Mouse (Mus musculus) embryonic facial prominence, embryonic 13.5 days (tissue): ENCODE measurements around the gene Etv4. TPM values are rescaled to one million over a fixed set of nuclear protein-coding genes. Genes with fewer than 3 reads are reported as not detected.
A peak's percentile ranks its signal among the peaks of the same experiment; 100 is the strongest.

Experiments used
- ATAC-seq: fragments of 200-750 bp; cut with Nextera tagmentation; 2 replicates; pipeline ENCODE4 v1.8.0; 2017; ENCODE audit warnings: low read depth; ENCODE audit not compliant: insufficient number of reproducible peaks, insufficient read depth, low FRiP score, low TSS enrichment
- H3K27ac ChIP-seq: fragments of 300-500 bp; sonication (generic); 2 replicates; pipeline ENCODE4 v1.5.1; 2015; ENCODE audit warnings: moderate library complexity, mild to moderate bottlenecking, inconsistent platforms
- H3K27me3 ChIP-seq: fragments of 300-500 bp; sonication (generic); 2 replicates; pipeline ENCODE4 v1.6.1; 2015; ENCODE audit warnings: mild to moderate bottlenecking, inconsistent platforms
- H3K36me3 ChIP-seq: fragments of 300-500 bp; sonication (generic); 2 replicates; pipeline ENCODE4 v1.6.1; 2015; ENCODE audit warnings: mild to moderate bottlenecking, inconsistent platforms
- H3K4me1 ChIP-seq: fragments of 300-500 bp; sonication (generic); 2 replicates; pipeline ENCODE4 v1.6.1; 2015; ENCODE audit warnings: inconsistent platforms
- H3K4me2 ChIP-seq: fragments of 300-500 bp; sonication (generic); 2 replicates; pipeline ENCODE4 v1.6.1; 2015; ENCODE audit warnings: moderate library complexity, mild to moderate bottlenecking, inconsistent platforms
- H3K4me3 ChIP-seq: fragments of 300-500 bp; sonication (generic); 2 replicates; pipeline ENCODE4 v1.5.1; 2015; ENCODE audit warnings: mild to moderate bottlenecking, inconsistent platforms
- H3K9ac ChIP-seq: fragments of 300-500 bp; sonication (generic); 2 replicates; pipeline ENCODE4 v1.6.1; 2015; ENCODE audit warnings: mild to moderate bottlenecking, inconsistent platforms
- H3K9me3 ChIP-seq: fragments of 300-500 bp; sonication (generic); 2 replicates; pipeline ENCODE4 v1.6.1; 2016; ENCODE audit warnings: inconsistent platforms
- WGBS: fragments of 180-500 bp; shearing (Covaris S2); methylation state at CpG from one replicate; pipeline ENCODE4 v1.1.7; 2015; ENCODE audit warnings: mixed read lengths; 5-methylcytosine and 5-hydroxymethylcytosine counted together
- polyA plus RNA-seq: library from polyadenylated mRNA; unstranded; fragments of >200 nt; fragmentation: Nextera tagmentation; extraction: Ambion mirVana; gene quantifications from 2 replicates; pipeline ENCODE4 v1.2.1, GENCODE M21; 2015

The Etv4 gene
- polyA plus RNA-seq, 1 experiment from 2014 or later = 13.2 TPM

DNA sequence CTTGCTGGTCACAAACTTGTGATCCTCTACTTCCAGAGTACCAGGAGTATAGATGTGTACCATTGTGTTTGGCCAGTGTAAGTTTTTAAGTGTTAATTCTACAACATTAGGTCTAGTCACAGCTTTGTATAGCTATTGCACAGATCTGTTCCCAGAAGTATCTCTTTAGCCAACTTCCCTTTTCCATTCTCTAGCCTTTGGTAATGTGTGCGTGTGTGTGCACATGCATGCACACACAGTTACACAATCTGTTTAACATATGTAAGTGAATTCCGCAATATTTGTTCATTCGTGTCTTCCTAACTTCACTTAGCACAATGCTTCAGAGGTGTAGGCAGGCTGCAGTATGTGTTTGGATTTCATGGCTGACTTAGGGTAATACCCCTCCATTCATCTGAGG is 25.6 kb downstream of the Etv4 start:
- Histone ChIP-seq H3K9me3 (no peaks in the 10 kb centered on the region), H3K27ac (no peak overlapping the region), H3K36me3 (peaks cover 94% of the 10 kb centered on the region), H3K4me1 (no peaks in the 10 kb centered on the region), H3K4me2 (no peak overlapping the region), H3K9ac (no peak overlapping the region), H3K4me3 (no peak overlapping the region), H3K27me3 (no peaks in the 10 kb centered on the region)
- no peak for ATAC-seq
- WGBS = 93% methylated on average over 3 of the region's 3 CpGs

GRCm38 (mm10) chr11:101758431-101758830 is 26.7 kb downstream of the Etv4 start:
- H3K9ac ChIP-seq = no peak overlapping the region
- H3K4me2 ChIP-seq = no peak overlapping the region
- peaks cover 95% of the 10 kb centered on the region for H3K36me3 ChIP-seq
- H3K9me3 ChIP-seq = no peaks in the 10 kb centered on the region
- 84% methylated on average over 5 of the region's 5 CpGs for WGBS
- no peak overlapping the region for H3K4me3 ChIP-seq
- H3K27me3 ChIP-seq = no peaks in the 10 kb centered on the region
- no peaks in the 10 kb centered on the region for H3K4me1 ChIP-seq
- H3K27ac ChIP-seq = no peak overlapping the region
- no peak for ATAC-seq

- H3K36me3 ChIP-seq = peaks cover 97% of the 10 kb centered on the region
- no peaks in the 10 kb centered on the region for H3K27me3 ChIP-seq
- H3K4me1 ChIP-seq = no peaks in the 10 kb centered on the region
- H3K4me3 ChIP-seq = no peak overlapping the region
- no peak for ATAC-seq
- no peak overlapping the region for H3K27ac ChIP-seq
- no peak overlapping the region for H3K4me2 ChIP-seq
- whole genome bisulfite sequencing = 85% methylated on average over 8 of the region's 8 CpGs
- no peaks in the 10 kb centered on the region for H3K9me3 ChIP-seq
- H3K9ac ChIP-seq = no peak overlapping the region
Observed at GRCm38 (mm10) chr11:101757366-101757765, 27.8 kb downstream of the Etv4 start.

DNA sequence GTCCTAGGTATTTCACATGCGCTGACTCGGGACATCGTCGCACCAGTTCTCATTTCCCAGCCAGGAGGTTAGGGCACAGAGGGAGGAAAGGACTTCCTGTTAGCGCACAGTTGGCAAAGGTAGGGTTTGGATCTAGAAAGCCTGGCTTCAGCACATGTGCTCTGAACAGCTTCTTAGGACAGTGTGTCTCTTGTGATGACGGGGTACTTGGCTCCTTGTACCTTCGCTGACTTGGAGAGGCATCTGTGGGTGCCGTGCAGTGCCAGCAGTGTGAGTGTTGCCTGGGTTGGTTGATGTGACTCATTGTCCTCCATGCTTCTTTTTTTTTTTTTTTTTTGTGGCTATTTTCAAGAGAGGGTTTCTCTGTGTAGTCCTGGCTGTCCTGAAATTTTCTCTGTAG is 28.6 kb downstream of the Etv4 start:
- ATAC-seq = no peak
- no peak overlapping the region for H3K4me3 ChIP-seq
- H3K27ac ChIP-seq = no peak overlapping the region
- H3K36me3 ChIP-seq = peaks cover 97% of the 10 kb centered on the region
- no peaks in the 10 kb centered on the region for H3K27me3 ChIP-seq
- no peak overlapping the region for H3K9ac ChIP-seq
- H3K4me1 ChIP-seq = no peaks in the 10 kb centered on the region
- 96% methylated on average over 8 of the region's 8 CpGs for WGBS
- no peaks in the 10 kb centered on the region for H3K9me3 ChIP-seq
- H3K4me2 ChIP-seq = no peak overlapping the region

DNA sequence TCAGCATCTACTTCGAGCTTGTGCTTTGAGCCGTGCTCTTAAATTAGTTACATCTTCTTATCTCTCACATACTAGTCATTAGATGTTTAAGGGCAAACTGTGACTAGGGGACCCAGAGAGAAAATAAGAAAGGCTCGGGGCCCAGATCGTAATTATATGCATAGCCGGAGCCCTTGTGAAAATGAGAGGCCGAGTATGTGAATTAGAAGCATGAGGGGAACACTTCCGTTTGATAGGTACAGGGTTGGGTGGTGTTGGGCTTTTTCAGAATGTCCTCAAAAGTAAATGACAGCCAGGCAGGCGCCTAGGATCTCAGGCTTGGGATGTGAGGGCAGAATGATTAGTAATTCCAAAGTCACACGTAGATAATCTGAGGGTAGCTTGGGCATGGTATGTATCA is 51.6 kb downstream of the Etv4 start:
- H3K36me3 ChIP-seq = peaks cover 39% of the 10 kb centered on the region
- ATAC-seq = no peak

DNA sequence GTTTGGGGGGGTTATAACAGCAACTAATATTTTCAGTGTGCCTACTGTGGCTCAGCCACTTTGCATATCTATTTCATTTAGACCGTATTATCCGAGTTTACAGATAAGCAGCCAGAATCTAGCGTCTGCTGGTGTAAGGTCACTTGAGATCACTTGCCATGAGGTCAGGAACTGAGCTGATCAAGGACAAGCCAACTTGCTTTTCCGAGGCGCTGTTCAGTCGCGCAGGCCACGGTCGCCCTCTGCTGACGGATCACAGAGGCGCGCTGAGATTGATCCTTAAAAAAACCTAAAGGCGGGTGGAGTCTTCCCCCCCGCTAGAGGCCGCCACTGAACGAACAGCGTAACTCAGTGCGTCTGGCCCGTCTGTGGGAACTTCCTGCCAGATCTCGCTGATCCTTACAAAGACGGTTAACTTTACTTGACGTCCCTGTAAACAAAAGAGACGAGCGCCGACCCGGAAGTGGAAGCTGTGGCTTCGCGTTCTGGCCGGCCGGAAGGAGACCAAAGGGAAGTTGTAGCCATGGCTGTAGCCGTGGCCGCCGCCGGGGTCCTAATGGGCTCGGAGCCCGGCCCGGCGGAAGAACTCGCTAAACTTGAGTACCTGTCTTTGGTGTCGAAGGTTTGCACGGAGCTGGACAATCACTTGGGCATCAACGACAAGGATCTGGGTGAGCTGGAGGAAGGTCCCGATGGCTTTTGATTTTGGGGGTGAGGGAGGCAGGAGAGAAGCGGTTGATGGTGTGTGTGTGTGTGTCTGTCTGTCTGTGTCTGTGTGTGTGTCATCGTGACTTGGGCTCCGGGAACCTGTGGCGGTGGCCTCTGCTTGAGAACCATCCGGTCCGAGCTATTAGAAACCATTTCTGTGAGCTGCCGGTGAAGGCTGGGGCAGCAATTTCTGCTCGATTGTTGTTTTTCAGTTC is 52.4 kb downstream of the Etv4 start, which contains the start of gene Dhx8:
Gene Dhx8, plus strand, starts transcription at position 402 of the 923 bp plus-strand sequence.
- Histone ChIP-seq H3K27me3 (no peaks in the 10 kb centered on the region), H3K4me3 (peak within 1 kb of the TSS; percentile 83), H3K9ac (peak within 1 kb of the TSS; percentile 82), H3K27ac (no peak within 1 kb of the TSS), H3K4me1 (peaks cover 5% of the 10 kb centered on the region; the same call in 1 of the 2 replicates), H3K4me2 (peak within 1 kb of the TSS; percentile 86), H3K9me3 (no peaks in the 10 kb centered on the region), H3K36me3 (peaks cover 32% of the 10 kb centered on the region)
- under 1% methylated on average over 51 of the region's 51 CpGs for WGBS
- ATAC-seq = peak; percentile 95

More for the DNA sequence above, 51.6 kb downstream of the Etv4 start:
- 31% methylated on average over 9 of the region's 9 CpGs for WGBS
- Histone ChIP-seq H3K27ac (no peak overlapping the region), H3K9me3 (no peaks in the 10 kb centered on the region), H3K4me2 (peak overlapping the region; percentile 86), H3K27me3 (no peaks in the 10 kb centered on the region), H3K9ac (peak overlapping the region; percentile 82), H3K4me3 (peak overlapping the region; percentile 83), H3K4me1 (peaks cover 5% of the 10 kb centered on the region; the same call in 1 of the 2 replicates)

GRCm38 (mm10) chr11:101729308-101729707 is 55.9 kb downstream of the Etv4 start:
- Histone ChIP-seq H3K27ac (0 out of 2 replicates have a peak overlapping the region, but pooled peaks have one; percentile 7), H3K27me3 (no peaks in the 10 kb centered on the region), H3K9me3 (no peaks in the 10 kb centered on the region), H3K4me1 (peaks cover 5% of the 10 kb centered on the region; the same call in 1 of the 2 replicates), H3K36me3 (no peaks in the 10 kb centered on the region), H3K4me3 (no peak overlapping the region), H3K4me2 (no peak overlapping the region), H3K9ac (no peak overlapping the region)
- WGBS = 61% methylated on average over 3 of the region's 3 CpGs
- ATAC-seq = no peak

- Histone ChIP-seq H3K9ac (no peak overlapping the region), H3K4me2 (no peak overlapping the region), H3K4me1 (no peaks in the 10 kb centered on the region), H3K4me3 (no peak overlapping the region), H3K27ac (no peak overlapping the region), H3K36me3 (no peaks in the 10 kb centered on the region), H3K27me3 (no peaks in the 10 kb centered on the region), H3K9me3 (no peaks in the 10 kb centered on the region)
- 63% methylated on average over 2 of the region's 2 CpGs for WGBS
- no peak for ATAC-seq
Observed at GRCm38 (mm10) chr11:101726765-101727164, 58.4 kb downstream of the Etv4 start.

- Histone ChIP-seq H3K4me2 (no peak overlapping the region), H3K4me1 (no peaks in the 10 kb centered on the region), H3K36me3 (no peaks in the 10 kb centered on the region), H3K4me3 (no peak overlapping the region), H3K27me3 (no peaks in the 10 kb centered on the region), H3K27ac (no peak overlapping the region), H3K9ac (no peak overlapping the region), H3K9me3 (no peaks in the 10 kb centered on the region)
- 74% methylated on average over 8 of the region's 8 CpGs for WGBS
- ATAC-seq = no peak
Observed at GRCm38 (mm10) chr11:101725043-101725442, 60.1 kb downstream of the Etv4 start.

GRCm38 (mm10) chr11:101719986-101720520 is 65.1 kb downstream of the Etv4 start:
- H3K9ac ChIP-seq = no peak overlapping the region
- peaks cover 10% of the 10 kb centered on the region for H3K4me1 ChIP-seq
- no peaks in the 10 kb centered on the region for H3K36me3 ChIP-seq
- WGBS = 80% methylated on average over 21 of the region's 21 CpGs
- H3K27me3 ChIP-seq = no peaks in the 10 kb centered on the region
- no peak overlapping the region for H3K27ac ChIP-seq
- no peak for ATAC-seq
- H3K4me3 ChIP-seq = no peak overlapping the region
- no peak overlapping the region for H3K4me2 ChIP-seq
- no peaks in the 10 kb centered on the region for H3K9me3 ChIP-seq
